Mouse (Mus musculus): ENCODE data around the gene Gnb2. TPM values are rescaled to one million over a fixed set of nuclear protein-coding genes. Genes with fewer than 3 reads are reported as not detected.

Gnb2 gene
- polyA plus RNA-seq, 1 experiment from 2014 or later, result 451 TPM

DNA sequence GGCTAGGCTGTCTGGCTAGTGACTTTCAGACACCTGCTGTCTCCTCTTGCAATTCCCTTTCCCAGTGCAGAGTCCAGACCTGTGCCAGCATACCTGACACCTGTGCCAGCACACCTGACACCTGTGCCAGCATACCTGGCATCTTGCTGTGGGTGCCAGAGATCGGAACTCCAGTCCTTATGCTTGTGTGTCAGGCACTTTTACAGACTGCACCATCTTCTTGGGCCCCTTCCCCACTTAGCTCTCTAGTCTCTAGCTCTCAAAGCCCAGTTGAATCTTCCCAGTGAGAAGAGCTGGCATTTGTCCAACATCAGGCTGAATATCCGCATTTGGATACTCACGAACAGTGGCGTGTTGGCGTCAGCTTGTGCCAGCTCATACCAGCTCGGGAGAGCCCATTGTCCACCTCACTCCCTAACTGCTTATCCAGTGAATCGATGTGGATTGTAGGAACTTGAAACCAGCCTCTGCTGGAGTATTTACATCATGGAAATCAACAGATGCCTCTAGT is 6.0 kb upstream of the Gnb2 start:
- no peaks in the 10 kb centered on the region for H3K9me3 ChIP-seq (replicated peaks)
- ATAC-seq (ENCODE audit: insufficient number of reproducible peaks, low FRiP score, low TSS enrichment, low read depth), result no peak
- no peak overlapping the region for H3K4me3 ChIP-seq (replicated peaks)
- 52% methylated on average over 7 of the region's 7 CpGs for WGBS
- H3K4me2 ChIP-seq (replicated peaks), result no peak overlapping the region
- no peaks in the 10 kb centered on the region for H3K36me3 ChIP-seq
- H3K27me3 ChIP-seq, result no peaks in the 10 kb centered on the region
- no peak overlapping the region for H3K9ac ChIP-seq
- H3K4me1 ChIP-seq, result no peaks in the 10 kb centered on the region
- H3K27ac ChIP-seq (replicated peaks), result no peak overlapping the region

GRCm38 (mm10) chr5:137537461-137537860 is 4.2 kb upstream of the Gnb2 start:
- WGBS, result 53% methylated on average over 4 of the region's 4 CpGs

DNA sequence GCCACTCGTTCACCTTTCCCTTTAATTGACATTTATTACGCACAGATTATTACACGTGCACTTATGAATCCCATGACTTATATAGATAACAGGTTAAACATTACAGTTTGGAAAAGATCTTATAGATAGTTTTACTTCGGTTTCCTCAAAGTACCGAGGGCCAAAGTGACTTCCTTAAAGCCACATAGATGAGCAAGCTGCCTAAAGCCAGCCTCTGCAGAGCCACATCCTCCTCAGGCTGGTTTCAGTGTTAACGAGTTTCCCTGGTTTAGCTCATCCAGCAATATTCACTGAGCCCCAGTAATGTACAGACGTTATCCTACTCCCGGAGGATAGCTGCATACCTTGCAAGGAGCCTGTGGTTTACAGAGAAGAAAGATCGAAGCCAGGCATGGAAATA is 2.0 kb upstream of the Gnb2 start:
- no peak overlapping the region for H3K9ac ChIP-seq
- ATAC-seq (ENCODE audit: insufficient number of reproducible peaks, low FRiP score, low TSS enrichment, low read depth), result no peak
- H3K4me2 ChIP-seq (replicated peaks), result no peak overlapping the region
- WGBS, result 80% methylated on average over 9 of the region's 9 CpGs
- no peaks in the 10 kb centered on the region for H3K27me3 ChIP-seq
- H3K36me3 ChIP-seq, result no peaks in the 10 kb centered on the region
- H3K4me1 ChIP-seq, result peaks cover 4% of the 10 kb centered on the region
- H3K27ac ChIP-seq (replicated peaks), result no peak overlapping the region
- H3K9me3 ChIP-seq (replicated peaks), result no peaks in the 10 kb centered on the region
- no peak overlapping the region for H3K4me3 ChIP-seq (replicated peaks)

More at GRCm38 (mm10) chr5:137537461-137537860, 4.2 kb upstream of the Gnb2 start:
- Histone ChIP-seq H3K27ac (replicated peaks) (no peak overlapping the region), H3K4me1 (no peaks in the 10 kb centered on the region), H3K9ac (no peak overlapping the region), H3K4me3 (replicated peaks) (no peak overlapping the region), H3K9me3 (replicated peaks) (no peaks in the 10 kb centered on the region), H3K4me2 (replicated peaks) (no peak overlapping the region), H3K36me3 (no peaks in the 10 kb centered on the region), H3K27me3 (no peaks in the 10 kb centered on the region)
- ATAC-seq (ENCODE audit: insufficient number of reproducible peaks, low FRiP score, low TSS enrichment, low read depth), result no peak

DNA sequence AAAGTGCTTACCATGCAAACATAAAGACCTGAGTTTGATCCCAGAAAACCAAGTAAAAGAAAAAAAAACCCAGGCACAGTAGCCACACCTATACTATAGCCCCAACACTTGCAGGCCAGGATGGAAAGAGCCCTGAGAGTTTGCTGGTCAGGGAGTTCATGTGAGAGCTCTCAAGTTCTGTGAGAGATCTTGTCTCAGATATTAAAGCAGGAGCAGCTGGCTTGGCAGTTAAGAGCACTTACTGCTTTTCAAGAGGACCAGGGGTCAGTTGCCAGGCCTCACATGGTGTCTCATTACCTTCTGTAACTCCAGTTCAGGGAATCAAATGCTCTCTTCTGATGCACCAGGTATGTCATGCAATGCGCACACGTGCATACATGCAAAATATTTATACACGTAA is 1.5 kb upstream of the Gnb2 start:
- H3K27me3 ChIP-seq, result no peaks in the 10 kb centered on the region
- no peak overlapping the region for H3K4me3 ChIP-seq (replicated peaks)
- H3K36me3 ChIP-seq, result peaks cover 4% of the 10 kb centered on the region
- no peak overlapping the region for H3K4me2 ChIP-seq (replicated peaks)
- 89% methylated on average over 3 of the region's 3 CpGs for WGBS
- ATAC-seq (ENCODE audit: insufficient number of reproducible peaks, low FRiP score, low TSS enrichment, low read depth), result no peak
- H3K9me3 ChIP-seq (replicated peaks), result no peaks in the 10 kb centered on the region
- H3K4me1 ChIP-seq, result peaks cover 10% of the 10 kb centered on the region
- H3K27ac ChIP-seq (replicated peaks), result no peak overlapping the region
- H3K9ac ChIP-seq, result no peak overlapping the region

- H3K4me2 ChIP-seq (replicated peaks), result peak overlapping the region; percentile 83
- H3K27me3 ChIP-seq, result no peaks in the 10 kb centered on the region
- WGBS, result 0% methylated on average over 11 of the region's 12 CpGs
- peak overlapping the region; percentile 82 for H3K9ac ChIP-seq
- ATAC-seq (ENCODE audit: insufficient number of reproducible peaks, low FRiP score, low TSS enrichment, low read depth), result 0 out of 2 replicates have a peak, but pooled peaks have one; percentile 12
- no peaks in the 10 kb centered on the region for H3K9me3 ChIP-seq (replicated peaks)
- H3K36me3 ChIP-seq, result peaks cover 24% of the 10 kb centered on the region
- peaks cover 28% of the 10 kb centered on the region for H3K4me1 ChIP-seq
- H3K27ac ChIP-seq (replicated peaks), result peak overlapping the region; percentile 94
- peak overlapping the region; percentile 75 for H3K4me3 ChIP-seq (replicated peaks)
Observed at GRCm38 (mm10) chr5:137532808-137533116, 548 bp downstream of the Gnb2 start.

- peak overlapping the region; percentile 82 for H3K9ac ChIP-seq
- no peaks in the 10 kb centered on the region for H3K27me3 ChIP-seq
- H3K4me1 ChIP-seq, result peaks cover 33% of the 10 kb centered on the region
- H3K9me3 ChIP-seq (replicated peaks), result no peaks in the 10 kb centered on the region
- under 1% methylated on average over 19 of the region's 19 CpGs for WGBS
- H3K27ac ChIP-seq (replicated peaks), result peak overlapping the region; percentile 94
- ATAC-seq (ENCODE audit: insufficient number of reproducible peaks, low FRiP score, low TSS enrichment, low read depth), result no peak
- H3K4me3 ChIP-seq (replicated peaks), result peak overlapping the region; percentile 75
- peak overlapping the region; percentile 83 for H3K4me2 ChIP-seq (replicated peaks)
- H3K36me3 ChIP-seq, result peaks cover 29% of the 10 kb centered on the region
Observed at GRCm38 (mm10) chr5:137532131-137532807, 1.0 kb downstream of the Gnb2 start.

DNA sequence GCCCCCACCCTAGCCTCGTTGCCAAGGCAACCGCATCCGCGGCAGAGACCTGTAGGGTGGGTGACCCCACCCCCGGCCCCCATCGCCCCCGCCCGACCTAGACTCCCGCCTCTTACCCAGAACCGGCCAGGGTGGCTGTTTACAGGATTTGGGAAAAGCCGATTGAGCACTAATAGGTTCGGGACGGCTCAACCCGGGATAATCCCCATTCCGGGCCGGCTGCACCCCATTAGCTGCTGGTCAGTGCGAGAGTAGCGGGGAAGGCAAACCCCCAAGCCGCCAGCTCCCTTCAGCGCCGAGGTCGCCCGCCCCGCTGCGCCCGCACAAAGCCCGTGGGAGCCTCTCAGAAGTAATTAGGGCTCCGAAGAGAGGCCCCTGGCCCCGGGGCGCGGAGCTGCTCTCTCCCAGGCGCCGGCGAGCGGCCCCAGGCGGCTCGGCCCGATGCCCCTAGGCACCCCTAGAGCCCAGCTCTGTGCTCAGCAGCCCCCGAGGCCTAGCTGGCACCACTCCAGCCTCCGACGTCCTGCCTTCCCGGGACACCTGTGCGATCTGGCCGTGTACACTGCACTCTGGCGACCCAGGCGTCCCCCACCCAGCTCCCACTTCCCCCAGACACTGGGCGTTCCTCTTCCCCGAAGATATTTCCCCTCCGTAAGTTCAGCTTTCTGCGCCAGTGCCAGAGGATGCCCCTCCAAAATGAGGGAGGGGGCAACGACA is 1.7 kb downstream of the Gnb2 start:
- peak overlapping the region; percentile 83 for H3K4me2 ChIP-seq (replicated peaks)
- ATAC-seq (ENCODE audit: insufficient number of reproducible peaks, low FRiP score, low TSS enrichment, low read depth), result peak; percentile 9; the same call in 1 of the 2 replicates
- H3K9ac ChIP-seq, result peak overlapping the region; percentile 82

GRCm38 (mm10) chr5:137530588-137531413 is 2.5 kb downstream of the Gnb2 start:
- ATAC-seq (ENCODE audit: insufficient number of reproducible peaks, low FRiP score, low TSS enrichment, low read depth), result peak; percentile 55
- H3K4me3 ChIP-seq (replicated peaks), result peak overlapping the region; percentile 75
- H3K36me3 ChIP-seq, result peaks cover 41% of the 10 kb centered on the region
- H3K9me3 ChIP-seq (replicated peaks), result no peaks in the 10 kb centered on the region
- H3K4me2 ChIP-seq (replicated peaks), result peak overlapping the region; percentile 83
- peaks cover 42% of the 10 kb centered on the region for H3K4me1 ChIP-seq
- H3K9ac ChIP-seq, result peak overlapping the region; percentile 82
- WGBS, result under 1% methylated on average over 46 of the region's 46 CpGs
- peak overlapping the region; percentile 94 for H3K27ac ChIP-seq (replicated peaks)
- no peaks in the 10 kb centered on the region for H3K27me3 ChIP-seq

More for the DNA sequence above, 1.7 kb downstream of the Gnb2 start:
- no peaks in the 10 kb centered on the region for H3K27me3 ChIP-seq
- WGBS, result under 1% methylated on average over 51 of the region's 51 CpGs
- H3K4me1 ChIP-seq, result peaks cover 35% of the 10 kb centered on the region
- no peaks in the 10 kb centered on the region for H3K9me3 ChIP-seq (replicated peaks)
- H3K4me3 ChIP-seq (replicated peaks), result peak overlapping the region; percentile 75
- peaks cover 35% of the 10 kb centered on the region for H3K36me3 ChIP-seq
- H3K27ac ChIP-seq (replicated peaks), result peak overlapping the region; percentile 94

GRCm38 (mm10) chr5:137530075-137530474 is 3.2 kb downstream of the Gnb2 start:
- WGBS, result 64% methylated on average over 8 of the region's 8 CpGs
- Histone ChIP-seq H3K4me3 (replicated peaks) (peak overlapping the region; percentile 75), H3K36me3 (peaks cover 48% of the 10 kb centered on the region), H3K27me3 (no peaks in the 10 kb centered on the region), H3K4me1 (peaks cover 43% of the 10 kb centered on the region), H3K9ac (peak overlapping the region; percentile 37), H3K9me3 (replicated peaks) (no peaks in the 10 kb centered on the region), H3K27ac (replicated peaks) (peak overlapping the region; percentile 94), H3K4me2 (replicated peaks) (peak overlapping the region; percentile 83)
- no peak for ATAC-seq (ENCODE audit: insufficient number of reproducible peaks, low FRiP score, low TSS enrichment, low read depth)

- no peaks in the 10 kb centered on the region for H3K9me3 ChIP-seq (replicated peaks)
- H3K9ac ChIP-seq, result no peak overlapping the region
- peak overlapping the region; percentile 83 for H3K4me2 ChIP-seq (replicated peaks)
- 64% methylated on average over 15 of the region's 15 CpGs for WGBS
- H3K4me1 ChIP-seq, result peaks cover 45% of the 10 kb centered on the region
- no peaks in the 10 kb centered on the region for H3K27me3 ChIP-seq
- ATAC-seq (ENCODE audit: insufficient number of reproducible peaks, low FRiP score, low TSS enrichment, low read depth), result no peak
- H3K36me3 ChIP-seq, result peaks cover 55% of the 10 kb centered on the region
- peak overlapping the region; percentile 75; the same call in 1 of the 2 replicates for H3K4me3 ChIP-seq (replicated peaks)
- H3K27ac ChIP-seq (replicated peaks), result peak overlapping the region; percentile 94; the same call in 1 of the 2 replicates
Observed at GRCm38 (mm10) chr5:137529221-137529995, 3.9 kb downstream of the Gnb2 start.
